Comparison of ENCODE assay signal across 9 mouse cellular contexts in the genomic region with DNA sequence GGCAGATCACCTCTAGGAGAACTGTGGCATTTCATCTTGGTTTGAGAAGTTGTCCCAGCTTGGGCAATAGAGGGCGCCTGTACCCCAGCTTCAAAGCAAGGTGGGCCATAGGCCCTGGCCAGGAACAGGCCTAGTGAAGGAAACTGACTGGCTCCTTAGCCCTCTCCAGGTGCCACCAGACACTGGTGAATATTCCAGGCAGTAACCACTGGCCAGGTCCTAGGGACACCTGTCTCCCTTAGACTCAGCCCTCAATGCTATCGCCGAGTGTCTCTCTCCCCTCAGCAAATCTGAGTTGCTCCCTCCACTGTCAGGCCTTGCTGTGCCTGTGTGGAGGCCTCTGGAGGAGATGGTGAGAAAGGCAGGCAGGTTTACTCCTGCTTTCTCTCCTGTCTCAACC.
DNase-seq lines count a peak whose midpoint lies in the region; ATAC-seq lines count a peak whose summit lies in the region.
"Had no signal": no experiment of that assay in that cellular context is flagged by ENCODE, and none has a peak within 500 bp of the region (broad histone marks: within the 10 kb centered on the region; RNA-seq: fewer than 3 reads in every experiment).

No protein-coding gene starts in this region.

- H3K27ac ChIP-seq in limb, embryonic 10.5 days, result no peak overlapping the region
- H3K27ac ChIP-seq in midbrain, embryonic 15.5 days, result no peak overlapping the region

- H3K4me1 ChIP-seq in limb, embryonic 10.5 days, result peaks cover 76% of the 10 kb centered on the region
- H3K4me1 ChIP-seq in midbrain, embryonic 15.5 days, result no peaks in the 10 kb centered on the region

- no peak overlapping the region for H3K4me3 ChIP-seq in limb, embryonic 10.5 days
- no peak overlapping the region for H3K4me3 ChIP-seq in midbrain, embryonic 15.5 days
- H3K4me3 ChIP-seq: erythroblast, embryonic 14.5 days had no signal

- no peaks in the 10 kb centered on the region for H3K9me3 ChIP-seq in limb, embryonic 10.5 days (replicated peaks)
- no peaks in the 10 kb centered on the region for H3K9me3 ChIP-seq in midbrain, embryonic 15.5 days

- H3K36me3 ChIP-seq in limb, embryonic 10.5 days, result peaks cover 11% of the 10 kb centered on the region
- H3K36me3 ChIP-seq in midbrain, embryonic 15.5 days (replicated peaks), result no peaks in the 10 kb centered on the region

- H3K9ac ChIP-seq in midbrain, embryonic 15.5 days, result no peak overlapping the region

- ATAC-seq in frontal cortex, adult (ENCODE audit: low TSS enrichment), result peak; percentile 92
- peak; percentile 69 for ATAC-seq in midbrain, embryonic 15.5 days (replicated peaks)

- no peak overlapping the region for H3K4me2 ChIP-seq in midbrain, embryonic 15.5 days

- H3K27me3 ChIP-seq in limb, embryonic 10.5 days (ENCODE audit: low read depth, poor library complexity, severe bottlenecking), result peaks cover 40% of the 10 kb centered on the region
- peaks cover 29% of the 10 kb centered on the region for H3K27me3 ChIP-seq in midbrain, embryonic 15.5 days (replicated peaks)

- WGBS in limb, embryonic 10.5 days, result 22% methylated on average over 3 of the region's 3 CpGs
- 19% methylated on average over 3 of the region's 3 CpGs for WGBS in midbrain, embryonic 15.5 days

- DNase-seq in adrenal gland, adult 2 months, result peak; percentile 35
- DNase-seq in adrenal gland, postnatal 4 days (ENCODE audit: low spot score in 2 of 2), result no peak
- DNase-seq in adrenal gland, postnatal 36 days, result peak; percentile 25 to 54
- peak; percentile 54 for DNase-seq in kidney, adult 11 months
- peak; percentile 60 for DNase-seq in limb, embryonic 10.5 days (ENCODE audit: low spot score)
- no peak for DNase-seq in natural killer cell, adult 2 months (ENCODE audit: low spot score in 2 of 2)

Comparison
In these comparisons a context has a peak if more than half of its experiments do, and no peak if none do; other contexts are left out.
1. DNase-seq: peak in adrenal gland, adult 2 months (single experiment), adrenal gland, postnatal 36 days (2 of 2), kidney, adult 11 months (single experiment) and limb, embryonic 10.5 days (single experiment); none in adrenal gland, postnatal 4 days (0 of 2) and natural killer cell, adult 2 months (0 of 2).